Mouse (Mus musculus) adrenal gland, postnatal 14 days (tissue): Measurements from ENCODE around the gene Zfp454. TPM values are rescaled to one million over a fixed set of nuclear protein-coding genes. Genes with fewer than 3 reads are reported as not detected.

Experiments
- DNase-seq: peaks from one replicate; pipeline ENCODE4 v3.0.0; 2021; ENCODE audit warnings: mixed read lengths
- total RNA-seq: library from RNA; stranded (reverse); gene quantifications from 2 replicates; pipeline ENCODE4 v1.2.3, GENCODE M21; 2021

Zfp454 gene
- total RNA-seq, 1 experiment from 2014 or later: 2.5 TPM

DNA sequence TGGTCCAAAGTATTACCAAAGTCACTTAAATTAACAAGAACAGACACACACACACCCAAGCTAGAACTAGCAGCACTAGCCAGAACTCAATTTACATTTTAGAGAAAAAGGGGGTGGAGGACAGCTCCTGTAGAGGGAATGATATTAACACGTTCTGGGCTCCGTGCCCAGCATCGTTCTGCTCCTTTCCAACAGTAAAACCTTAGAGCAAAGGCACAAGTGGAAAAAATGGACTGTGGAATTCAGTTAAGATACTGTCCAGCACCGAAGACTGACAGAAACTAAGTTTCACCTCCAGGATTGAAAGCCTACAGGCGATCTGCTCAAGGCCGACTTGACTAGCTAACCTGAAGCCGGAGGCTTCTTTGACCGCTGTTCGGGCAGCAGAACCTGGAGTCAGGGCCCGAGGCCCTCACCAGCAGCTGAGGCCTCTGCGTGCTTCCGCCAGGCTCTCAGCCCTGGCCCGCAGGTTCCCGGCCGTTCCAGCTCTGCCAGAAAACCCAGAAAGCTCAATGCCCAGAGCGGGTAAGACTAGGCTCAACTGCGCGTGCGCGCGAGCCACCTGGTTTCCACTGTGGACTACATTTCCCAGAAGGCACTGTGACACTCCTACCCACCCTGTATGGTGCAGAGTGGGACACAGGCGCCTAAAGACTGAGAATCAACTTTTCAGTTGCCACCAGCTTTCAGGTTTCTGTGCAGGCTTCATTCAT, 46.3 kb downstream of the Zfp454 start, which contains the start of gene Zfp879:
Zfp879 (minus strand) TSS at position 530 of the 713 bp plus-strand sequence.
- DNase-seq: peak; percentile 92

DNA sequence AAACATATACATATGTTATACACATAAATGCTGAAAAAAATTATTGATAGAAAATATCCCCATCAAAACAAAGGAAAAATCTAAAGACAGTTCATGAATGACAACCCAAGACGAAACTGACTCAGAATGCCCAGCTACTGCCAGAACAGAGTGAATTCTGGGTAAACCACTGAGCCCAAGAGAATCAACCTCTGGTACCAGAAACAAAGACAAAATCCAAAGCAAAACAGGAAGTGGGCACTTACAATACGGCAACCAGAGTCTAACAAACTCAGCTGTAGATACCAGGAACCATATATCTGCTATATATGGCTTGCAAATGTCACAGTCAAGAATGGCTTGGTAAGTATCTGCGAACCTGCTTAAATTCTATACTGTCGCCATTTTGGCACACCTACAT, 51.7 kb downstream of the Zfp454 start:
- DNase-seq: no peak

DNA sequence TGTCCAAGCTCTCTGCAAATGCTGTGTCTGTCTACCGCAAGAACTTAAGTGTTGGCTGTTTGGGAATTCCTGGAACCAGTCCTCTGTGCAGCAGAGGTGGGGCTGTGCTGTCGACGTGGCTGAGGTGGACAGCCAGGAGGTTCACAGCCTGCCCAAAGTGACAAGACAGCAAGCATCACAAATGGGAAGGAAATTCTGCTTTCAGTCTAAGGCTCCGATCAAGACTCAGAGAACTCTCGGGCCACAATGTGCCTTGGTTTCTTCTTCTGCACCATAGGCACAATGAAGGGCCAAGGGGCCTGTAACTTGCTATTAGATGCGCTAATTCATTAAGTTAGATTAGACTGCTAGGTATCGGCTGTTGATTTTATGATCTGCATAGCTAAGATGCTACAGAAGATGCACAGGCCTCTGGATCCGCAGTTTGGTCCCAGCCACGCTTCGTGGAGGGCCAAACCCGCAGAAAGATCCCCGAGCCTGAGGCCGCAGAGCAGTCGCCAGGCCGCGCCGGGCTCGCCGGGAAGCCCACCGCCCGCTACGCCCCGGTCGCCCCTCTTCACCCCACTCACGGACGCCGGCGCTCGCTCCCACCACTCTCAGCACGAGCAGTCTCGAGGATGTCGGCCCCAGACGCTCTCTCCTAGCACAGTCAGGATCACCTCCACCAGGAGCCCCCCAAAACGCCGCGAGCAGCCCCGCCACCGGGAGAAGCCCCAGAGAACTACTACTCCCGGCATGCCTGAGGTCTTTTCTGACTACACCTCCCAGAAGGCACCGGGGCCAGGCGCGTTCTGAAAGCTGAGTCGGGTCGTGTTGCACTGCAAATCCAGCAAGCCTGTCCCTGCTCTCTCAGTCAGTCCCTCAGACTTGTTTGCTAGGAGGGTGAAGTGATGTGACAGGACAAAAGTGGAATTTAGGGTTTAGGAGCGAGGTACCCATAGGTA, 60.2 kb downstream of the Zfp454 start, which contains the start of gene Zfp354c:
Zfp354c (minus strand) TSS at position 715 of the 944 bp plus-strand sequence.
- peak; percentile 92 for DNase-seq

DNA sequence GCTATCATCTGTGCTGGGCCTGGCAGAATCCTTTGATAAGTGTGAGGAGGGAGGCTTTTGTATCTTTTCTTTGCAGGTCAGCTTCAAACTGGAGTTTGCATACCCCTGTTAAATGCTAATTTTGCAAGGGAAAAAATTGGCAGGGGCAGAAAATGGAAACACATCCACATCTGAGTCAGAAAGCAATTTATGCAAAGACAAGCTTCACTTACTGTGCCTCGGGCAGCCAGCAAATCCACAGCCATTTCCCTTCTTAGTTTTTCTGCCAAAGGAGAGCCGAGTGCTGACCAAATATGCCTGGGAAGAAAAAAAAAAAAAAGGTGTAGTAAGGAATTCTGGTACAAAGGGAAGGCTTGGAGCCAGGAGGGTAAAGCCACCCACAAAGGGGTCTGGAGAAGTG, 61.2 kb downstream of the Zfp454 start:
- no peak for DNase-seq

Other genes starting within 250 kb of the Zfp454 start
- gene Zfp354c, start 59.9 kb downstream of the Zfp454 start, total RNA-seq: 5.2 and 9.8 TPM in 2 replicates
- 0.79 and 0.82 TPM in 2 replicates for gene Zfp879, start 46.1 kb downstream of the Zfp454 start, total RNA-seq
- 0.07 and 1.1 TPM in 2 replicates for gene Grm6, start 37.0 kb downstream of the Zfp454 start, total RNA-seq
- gene Zfp2, start 28.5 kb upstream of the Zfp454 start, total RNA-seq: 5.0 and 6.0 TPM in 2 replicates
- 2.1 and 2.9 TPM in 2 replicates for gene Zfp354b, start 44.0 kb upstream of the Zfp454 start, total RNA-seq
- gene 4933414I15Rik, start 56.1 kb upstream of the Zfp454 start, total RNA-seq: not detected in 2 replicates
- gene Prop1, start 66.1 kb upstream of the Zfp454 start, total RNA-seq: not detected in 2 replicates
- gene Olfr1378, start 78.9 kb upstream of the Zfp454 start, total RNA-seq: not detected in 2 replicates
- gene Olfr1377, start 94.3 kb upstream of the Zfp454 start, total RNA-seq: not detected in 2 replicates
- gene Olfr51, start 115.9 kb upstream of the Zfp454 start, total RNA-seq: not detected in 2 replicates
- 0.38 and 0.48 TPM in 2 replicates for gene Olfr54, start 126.6 kb upstream of the Zfp454 start, total RNA-seq
- not detected in 2 replicates for gene Olfr1375, start 160.5 kb upstream of the Zfp454 start, total RNA-seq
- gene Zfp354a, start 171.6 kb upstream of the Zfp454 start, total RNA-seq: 6.2 and 8.6 TPM in 2 replicates